Mouse (Mus musculus) c-Kit-positive CD71-negative TER-119-negative erythroid progenitor cells, embryonic 14.5 days (primary cell): Measurements from ENCODE around the gene Brms1.
A peak's percentile ranks its signal among the peaks of the same experiment; 100 is the strongest.
"Not testable (repeated sequence)": the region's sequence is repeated elsewhere in the genome, so short reads cannot be mapped to it uniquely, and the experiment has no call there.

Experiments used
- DNase-seq: peaks from one replicate; pipeline ENCODE4 v3.0.0-alpha.2; 2013; ENCODE audit warnings: low read depth

Gene Brms1

GRCm38 (mm10) chr19:5040862-5041523 lies at the start of gene Brms1:
Gene Brms1 (plus strand): TSS chr19:5041354.
- peak; percentile 93 for DNase-seq

- peak; percentile 17 for DNase-seq
Measured at GRCm38 (mm10) chr19:4992371-4992770, 48.8 kb upstream of the Brms1 start.

GRCm38 (mm10) chr19:4992904-4993303 lies 48.2 kb upstream of the Brms1 start:
- peak; percentile 44 for DNase-seq

GRCm38 (mm10) chr19:4994043-4994442 lies 47.1 kb upstream of the Brms1 start:
- no peak for DNase-seq

- DNase-seq = no peak
Measured at GRCm38 (mm10) chr19:4999445-5000140, 41.6 kb upstream of the Brms1 start.

GRCm38 (mm10) chr19:5001666-5002406 lies 39.3 kb upstream of the Brms1 start:
- peak; percentile 79 for DNase-seq

- not testable (repeated sequence) for DNase-seq
Measured at GRCm38 (mm10) chr19:5003644-5004043, 37.5 kb upstream of the Brms1 start.

GRCm38 (mm10) chr19:5004925-5005324 lies 36.2 kb upstream of the Brms1 start:
- DNase-seq = no peak

- no peak for DNase-seq
Measured at GRCm38 (mm10) chr19:5013138-5013537, 28.0 kb upstream of the Brms1 start.

GRCm38 (mm10) chr19:5014961-5015398 lies 26.2 kb upstream of the Brms1 start:
- DNase-seq = no peak

GRCm38 (mm10) chr19:5016221-5016742 lies 24.9 kb upstream of the Brms1 start:
- no peak for DNase-seq

- peak; percentile 64 for DNase-seq
Measured at GRCm38 (mm10) chr19:5016782-5017181, 24.4 kb upstream of the Brms1 start.

GRCm38 (mm10) chr19:5017611-5018010 lies 23.5 kb upstream of the Brms1 start:
- DNase-seq = no peak

GRCm38 (mm10) chr19:5018191-5018590 lies 23.0 kb upstream of the Brms1 start:
- DNase-seq = no peak

GRCm38 (mm10) chr19:5021416-5021815 lies 19.7 kb upstream of the Brms1 start:
- DNase-seq = no peak

GRCm38 (mm10) chr19:5023621-5024479 lies 17.3 kb upstream of the Brms1 start, which contains the start of gene Slc29a2:
Gene Slc29a2 (plus strand): TSS chr19:5023860.
- peak; percentile 84 for DNase-seq

- DNase-seq = no peak
Measured at GRCm38 (mm10) chr19:5026111-5026510, 15.0 kb upstream of the Brms1 start.

GRCm38 (mm10) chr19:5032686-5033085 lies 8.5 kb upstream of the Brms1 start:
- no peak for DNase-seq

GRCm38 (mm10) chr19:5036577-5036976 lies 4.6 kb upstream of the Brms1 start:
- DNase-seq = no peak

GRCm38 (mm10) chr19:5037678-5038571 lies 3.2 kb upstream of the Brms1 start:
- DNase-seq = peak; percentile 50
